Mouse (Mus musculus): ENCODE measurements around the gene 2510039O18Rik.

The 2510039O18Rik gene

DNA sequence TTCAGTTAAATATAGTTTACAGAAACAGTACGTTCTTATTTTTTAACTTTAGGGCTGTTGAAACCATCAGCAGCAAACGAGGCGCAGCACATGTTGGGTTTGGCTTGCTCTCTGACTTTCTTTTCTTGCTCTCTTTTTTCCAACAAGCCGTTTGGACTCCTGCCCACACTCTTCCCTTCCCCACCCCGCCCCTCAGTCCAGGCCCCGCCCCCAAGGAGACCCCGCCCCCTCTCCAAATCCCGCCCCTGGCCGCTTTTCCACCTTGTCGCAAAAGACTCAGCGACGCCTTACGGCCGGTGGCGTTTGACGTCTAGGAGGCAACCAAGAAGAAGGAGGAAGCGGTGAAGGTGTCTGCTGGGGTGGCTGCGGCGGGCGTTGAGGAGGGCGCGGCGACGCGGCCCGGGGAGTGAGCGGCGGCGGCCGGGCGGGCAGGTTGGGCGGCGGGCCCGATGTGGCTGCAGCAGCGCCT lies at the start of gene 2510039O18Rik:
2510039O18Rik (plus strand) TSS at position 320 of the 469 bp plus-strand sequence.
- peak; percentile 41; the same call in 1 of the 2 replicates for ATAC-seq (ENCODE audit: insufficient number of reproducible peaks, low FRiP score, low TSS enrichment)

DNA sequence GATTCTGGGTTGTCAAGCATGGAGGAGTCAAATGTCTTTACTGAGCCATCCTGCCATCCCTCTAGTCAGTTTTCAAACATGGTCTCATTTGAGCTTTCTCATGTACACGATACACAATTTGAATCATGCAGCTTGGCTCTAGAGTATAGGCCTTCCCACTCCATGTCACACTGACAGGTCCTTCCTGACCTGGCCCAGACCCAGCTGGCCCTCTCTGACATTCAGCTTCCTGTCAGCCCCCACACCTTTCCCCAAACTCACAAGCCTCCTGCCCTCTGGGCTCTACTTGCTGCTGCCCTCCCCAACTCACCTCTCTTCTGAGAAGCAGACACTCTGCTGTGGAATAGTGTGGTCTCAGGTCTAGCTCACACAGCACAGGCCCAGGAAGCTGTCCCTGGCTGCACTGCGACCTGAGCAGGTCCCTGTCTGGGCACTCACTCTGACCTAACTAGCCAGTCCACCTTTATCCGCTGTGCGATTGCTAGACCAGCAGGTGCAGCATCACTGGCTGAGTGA lies 44.8 kb upstream of the 2510039O18Rik start:
- ATAC-seq (ENCODE audit: insufficient number of reproducible peaks, low FRiP score, low TSS enrichment) = no peak

DNA sequence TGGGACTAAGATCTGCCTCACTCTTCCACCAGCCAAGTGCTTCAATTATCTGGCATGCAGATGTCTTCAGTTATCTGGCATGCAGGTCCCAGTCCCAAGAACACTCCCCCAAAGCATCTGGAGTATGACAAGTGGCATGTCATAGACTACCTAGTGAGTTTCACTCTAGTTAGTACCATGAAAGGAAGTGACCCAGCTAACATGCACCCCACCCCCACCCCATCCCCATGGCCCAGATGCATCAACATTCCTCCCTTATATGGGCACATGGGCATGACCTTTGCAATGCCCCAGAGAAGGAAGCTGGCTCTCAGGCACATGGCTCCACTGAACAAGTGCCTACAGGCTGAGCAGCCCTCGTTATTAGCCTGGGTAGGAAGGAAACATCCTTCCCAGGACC lies 44.3 kb upstream of the 2510039O18Rik start:
- no peak for ATAC-seq (ENCODE audit: insufficient number of reproducible peaks, low FRiP score, low TSS enrichment)

DNA sequence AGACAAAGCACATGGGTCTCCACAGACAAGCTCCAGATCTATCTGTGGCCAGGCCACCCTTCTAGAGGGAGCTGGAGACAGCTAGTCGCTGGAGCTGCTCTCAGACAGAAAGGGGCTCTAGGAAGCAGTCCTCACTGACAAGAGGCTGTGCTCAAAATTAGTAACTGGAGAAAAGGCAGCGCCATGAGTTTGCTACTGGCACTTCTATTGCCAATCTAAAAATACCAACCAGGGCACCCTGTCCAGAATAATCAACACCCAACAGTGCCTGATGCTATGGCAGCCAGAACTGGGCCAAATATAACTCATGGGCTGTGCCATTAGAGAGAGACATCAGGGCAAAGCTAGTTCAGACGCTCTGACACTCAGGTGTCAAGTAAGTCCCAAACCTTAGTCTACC lies 43.3 kb upstream of the 2510039O18Rik start:
- ATAC-seq (ENCODE audit: insufficient number of reproducible peaks, low FRiP score, low TSS enrichment) = 0 out of 2 replicates have a peak, but pooled peaks have one; percentile 61

DNA sequence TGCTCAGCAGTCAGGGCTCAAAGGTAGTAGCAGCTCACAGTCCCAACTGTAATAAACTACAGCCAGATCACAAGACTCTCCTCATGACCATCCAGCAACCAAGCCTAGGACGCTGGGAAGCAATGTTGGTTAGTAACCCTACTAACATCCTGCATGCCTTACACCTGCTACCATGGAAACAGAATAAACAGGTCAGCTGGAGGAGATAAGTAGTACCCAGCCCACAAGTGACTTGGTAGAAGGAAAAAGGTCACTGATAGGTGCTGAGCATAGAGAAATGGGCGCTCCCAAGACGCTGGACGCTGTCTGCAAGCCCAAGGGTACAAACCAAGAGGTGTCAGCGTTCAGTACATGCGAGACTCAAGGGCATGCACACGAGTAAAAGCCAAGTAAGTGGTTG lies 40.2 kb upstream of the 2510039O18Rik start:
- ATAC-seq (ENCODE audit: insufficient number of reproducible peaks, low FRiP score, low TSS enrichment) = no peak

DNA sequence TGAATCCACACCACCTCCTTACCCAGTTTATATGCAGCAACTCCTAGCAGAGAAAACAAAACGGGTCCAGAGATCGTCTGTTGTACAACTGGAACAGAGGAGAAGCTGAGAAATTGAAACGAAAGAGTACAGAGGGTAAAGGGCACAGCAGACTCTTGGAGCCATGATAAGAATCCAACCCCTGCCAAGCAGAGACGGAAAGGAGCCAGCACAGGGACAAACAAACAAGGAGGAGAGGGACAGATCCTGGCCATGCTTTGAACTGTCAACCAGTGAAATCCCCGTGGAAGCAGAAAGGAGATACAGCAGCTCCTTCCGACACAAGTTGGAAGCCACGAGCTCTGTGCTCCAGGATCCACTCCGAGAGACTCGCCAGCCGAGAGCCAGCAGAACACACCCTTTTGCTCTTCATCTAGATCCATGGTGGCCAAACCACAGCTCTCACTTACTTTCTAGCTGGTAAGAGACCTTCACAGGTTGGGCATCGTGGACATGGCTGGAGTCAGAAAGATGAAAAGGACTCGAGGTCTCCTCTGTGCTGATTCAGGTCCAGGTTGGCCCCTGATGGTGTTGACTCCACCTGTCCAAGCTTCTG lies 37.7 kb upstream of the 2510039O18Rik start:
- no peak for ATAC-seq (ENCODE audit: insufficient number of reproducible peaks, low FRiP score, low TSS enrichment)

DNA sequence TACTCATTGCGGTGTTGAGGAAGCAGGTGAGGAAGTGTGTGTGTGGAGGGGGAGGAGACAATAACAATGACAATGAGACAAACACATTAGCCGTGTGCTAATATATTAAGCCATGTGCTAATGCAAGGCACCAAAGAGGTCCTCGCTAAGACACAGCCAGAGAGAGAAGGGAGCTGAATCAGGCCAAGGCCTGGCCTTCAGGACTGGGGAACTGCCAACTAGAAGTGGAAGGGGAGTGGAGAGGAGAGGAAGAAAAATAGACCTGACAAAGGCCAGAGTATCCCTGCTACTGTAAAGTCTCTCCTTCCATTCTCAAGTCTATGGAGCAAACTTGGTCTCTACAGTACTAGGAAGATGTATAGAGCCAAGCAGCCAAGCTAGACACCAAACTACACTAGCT lies 37.1 kb upstream of the 2510039O18Rik start:
- no peak for ATAC-seq (ENCODE audit: insufficient number of reproducible peaks, low FRiP score, low TSS enrichment)

DNA sequence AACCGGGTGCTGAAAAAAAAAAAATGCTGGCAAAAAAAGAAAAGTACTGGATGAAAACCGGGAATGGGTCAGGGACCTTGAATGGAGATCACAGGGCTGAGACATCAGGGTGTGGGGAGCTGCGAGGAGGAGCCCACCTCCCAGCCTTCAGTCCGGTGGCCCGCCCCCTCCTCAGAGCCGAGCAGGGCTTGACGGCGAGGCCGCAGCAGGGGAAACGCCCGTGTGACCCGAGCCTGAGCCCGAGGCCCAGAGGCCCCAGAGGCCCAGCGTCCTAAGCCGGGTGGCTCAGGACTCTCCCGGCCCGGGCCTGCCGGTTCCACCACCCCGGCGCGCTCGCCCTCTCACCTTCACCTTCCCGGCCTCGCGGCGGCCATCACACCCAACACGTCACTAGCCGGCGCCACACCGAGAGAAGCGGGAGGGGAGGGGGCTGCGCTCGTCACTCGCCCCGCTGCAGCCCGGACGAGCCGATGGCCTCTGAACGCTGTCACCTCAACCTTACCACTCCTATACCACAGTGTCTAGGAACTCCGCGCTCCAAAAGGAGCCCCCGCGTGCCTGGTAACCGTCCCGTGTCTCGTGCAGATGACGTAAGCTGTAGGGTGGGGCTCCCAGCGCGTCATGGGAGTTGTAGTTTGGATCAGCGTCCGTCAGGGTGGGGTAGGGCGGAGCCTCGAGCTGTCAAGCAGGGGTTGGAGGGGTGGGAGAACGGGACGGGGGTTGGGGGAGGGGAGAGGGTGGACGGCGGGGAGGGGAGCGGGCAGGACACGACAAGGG lies 36.2 kb upstream of the 2510039O18Rik start, which contains the start of gene Mfn2:
Mfn2 (minus strand) TSS at position 392 of the 777 bp plus-strand sequence.
- peak; percentile 85 for ATAC-seq (ENCODE audit: insufficient number of reproducible peaks, low FRiP score, low TSS enrichment)

DNA sequence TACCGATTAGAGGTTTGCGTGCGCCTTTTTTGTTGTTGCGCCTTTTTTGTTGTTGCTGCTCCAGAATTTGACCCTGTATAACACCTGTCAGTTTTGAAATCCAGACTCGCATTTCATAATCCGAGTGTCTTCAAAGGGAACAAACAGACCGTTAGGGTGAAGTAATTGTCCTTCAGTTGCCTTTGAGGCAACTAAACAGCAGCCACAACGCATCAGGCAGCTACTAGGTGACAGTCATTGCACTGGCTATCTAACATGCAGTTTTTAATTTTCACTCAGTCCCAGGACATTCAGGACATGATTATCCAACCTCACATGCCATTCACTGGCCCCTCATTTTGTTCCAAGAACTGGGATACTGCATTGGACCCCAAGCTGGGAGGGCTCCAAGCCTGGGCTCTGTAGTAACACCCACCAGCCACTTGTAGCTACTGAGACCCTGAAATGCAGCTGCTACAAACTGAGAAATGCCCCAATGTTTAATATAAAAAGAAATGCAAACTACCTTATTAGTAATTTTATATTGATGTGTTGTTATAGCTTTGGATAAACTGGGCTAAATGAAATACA lies 35.5 kb upstream of the 2510039O18Rik start:
- no peak for ATAC-seq (ENCODE audit: insufficient number of reproducible peaks, low FRiP score, low TSS enrichment)

DNA sequence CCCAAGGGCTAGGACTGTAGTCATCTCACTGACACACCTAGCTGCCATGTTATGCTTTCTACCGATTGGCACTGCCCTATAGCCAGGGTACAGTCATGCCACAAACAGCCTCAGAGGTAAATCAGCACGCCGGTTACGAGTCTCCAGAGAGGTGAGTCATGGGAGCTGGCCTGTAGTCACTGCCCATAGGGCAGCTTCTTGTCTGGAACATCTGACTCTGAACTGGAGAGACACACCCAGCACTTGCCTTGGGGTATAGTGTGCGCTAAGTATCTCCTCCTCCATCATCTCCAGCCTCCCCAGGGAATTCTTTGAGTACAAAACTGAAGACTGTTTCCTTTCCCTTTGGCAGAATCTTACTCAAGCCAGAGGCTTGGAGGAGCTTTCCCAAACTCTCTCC lies 34.5 kb upstream of the 2510039O18Rik start:
- no peak for ATAC-seq (ENCODE audit: insufficient number of reproducible peaks, low FRiP score, low TSS enrichment)

DNA sequence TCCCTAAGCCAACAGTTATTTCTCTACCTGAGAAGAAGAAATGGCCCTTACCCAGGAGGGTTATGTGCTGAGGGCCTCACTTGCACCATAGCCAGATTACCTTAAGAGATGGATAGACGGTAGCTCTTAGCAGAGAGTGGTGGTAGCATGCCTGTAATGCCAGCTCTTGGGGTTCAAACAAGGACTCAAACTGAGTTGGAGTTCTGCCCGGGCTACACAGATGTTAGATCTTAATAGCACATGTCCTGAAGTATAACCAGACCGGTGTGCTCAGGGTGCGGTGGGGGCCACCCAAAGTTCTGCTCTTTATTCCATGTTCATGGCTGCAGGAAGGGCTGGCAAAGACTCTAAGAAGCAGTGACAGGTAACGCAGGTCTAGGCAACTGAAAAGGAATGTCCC lies 31.2 kb upstream of the 2510039O18Rik start:
- no peak for ATAC-seq (ENCODE audit: insufficient number of reproducible peaks, low FRiP score, low TSS enrichment)

DNA sequence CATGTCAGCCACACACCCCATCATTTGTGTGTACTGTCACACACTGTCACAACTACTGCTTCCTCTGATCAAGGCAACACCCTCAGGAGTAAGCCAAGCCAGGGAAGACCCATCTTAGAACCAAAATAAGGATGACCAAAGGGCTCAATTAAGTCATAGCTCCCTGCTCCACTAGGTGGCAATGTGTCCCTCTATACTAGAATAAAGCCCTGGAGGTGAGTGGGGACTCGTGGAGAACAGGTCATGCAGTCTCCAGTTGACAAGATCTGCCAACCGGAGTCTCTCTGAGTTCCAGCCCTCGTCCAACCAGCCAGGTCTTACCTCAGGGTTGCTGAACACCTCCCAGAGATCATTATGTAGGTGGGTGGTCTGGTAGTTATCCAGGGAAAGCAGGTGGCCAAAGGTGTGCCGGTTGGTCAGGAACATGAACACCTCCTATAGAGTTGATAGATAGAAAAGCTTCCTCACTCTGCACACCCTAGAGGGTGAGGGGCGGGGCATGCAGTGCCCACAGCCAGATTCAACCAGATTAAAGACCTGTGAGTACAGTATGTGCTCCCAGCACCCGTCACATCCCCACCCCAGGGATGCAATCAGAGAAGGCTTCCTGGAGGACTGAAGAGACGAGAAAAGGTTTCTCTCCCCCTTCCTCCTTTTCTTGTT lies 22.1 kb upstream of the 2510039O18Rik start:
- no peak for ATAC-seq (ENCODE audit: insufficient number of reproducible peaks, low FRiP score, low TSS enrichment)

DNA sequence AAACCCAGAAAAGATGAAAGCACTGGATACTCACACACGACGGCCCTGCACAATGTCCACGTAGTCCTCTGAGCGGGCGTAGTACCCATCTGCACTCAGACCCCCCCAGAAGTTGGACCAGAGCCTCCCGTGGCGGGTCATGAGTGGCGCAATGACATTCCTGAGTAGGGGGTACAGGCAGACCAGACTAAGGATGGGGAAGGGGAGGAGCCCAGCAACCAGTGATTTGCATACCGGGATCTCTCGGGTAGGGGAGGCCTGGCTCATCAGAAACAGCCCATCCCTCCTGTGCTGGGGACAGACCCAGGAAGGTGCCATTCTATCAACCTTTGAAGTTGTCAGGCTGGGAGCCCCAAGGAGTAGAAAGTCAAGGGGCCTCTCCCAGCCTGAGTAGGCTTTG lies 19.7 kb upstream of the 2510039O18Rik start:
- ATAC-seq (ENCODE audit: insufficient number of reproducible peaks, low FRiP score, low TSS enrichment) = no peak

DNA sequence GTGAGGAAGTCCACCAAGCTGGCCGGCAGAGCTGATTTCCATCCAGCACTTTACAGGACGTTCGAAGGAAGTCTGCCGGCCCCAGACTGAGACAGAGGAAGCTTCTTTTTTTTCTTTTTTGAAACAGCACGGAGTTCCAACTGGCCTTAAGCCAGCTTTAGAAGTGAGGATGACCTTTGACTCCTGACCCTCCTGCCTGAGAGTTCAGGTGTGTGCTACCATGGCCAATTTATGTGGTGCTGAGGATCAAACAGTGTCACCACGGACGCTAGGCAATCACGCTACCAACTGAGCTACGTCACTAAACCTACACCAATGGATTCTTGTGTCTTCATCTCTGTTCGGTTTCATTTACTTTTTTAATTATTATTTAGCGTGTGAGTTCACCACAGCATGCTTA lies 18.4 kb upstream of the 2510039O18Rik start:
- no peak for ATAC-seq (ENCODE audit: insufficient number of reproducible peaks, low FRiP score, low TSS enrichment)

DNA sequence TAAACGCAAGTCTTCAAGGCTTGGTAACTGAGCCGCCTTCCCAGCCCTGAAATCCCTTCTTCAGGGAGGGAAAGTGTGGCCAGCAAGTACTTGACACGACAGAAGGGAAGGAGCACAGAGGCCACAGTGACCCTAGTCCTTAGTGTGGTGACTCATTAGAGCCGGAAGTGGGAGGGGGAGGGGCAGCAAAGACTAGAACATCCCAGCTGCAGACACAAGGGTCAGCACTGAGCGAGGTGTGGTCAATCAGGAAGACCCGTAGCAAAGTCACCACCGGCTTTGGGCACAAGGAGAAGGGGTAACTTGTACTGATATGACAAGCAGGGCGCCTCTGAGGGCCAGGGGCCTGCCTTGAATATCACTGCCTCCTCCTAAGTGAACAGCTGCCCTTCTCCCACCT lies 13.0 kb upstream of the 2510039O18Rik start:
- ATAC-seq (ENCODE audit: insufficient number of reproducible peaks, low FRiP score, low TSS enrichment) = no peak

DNA sequence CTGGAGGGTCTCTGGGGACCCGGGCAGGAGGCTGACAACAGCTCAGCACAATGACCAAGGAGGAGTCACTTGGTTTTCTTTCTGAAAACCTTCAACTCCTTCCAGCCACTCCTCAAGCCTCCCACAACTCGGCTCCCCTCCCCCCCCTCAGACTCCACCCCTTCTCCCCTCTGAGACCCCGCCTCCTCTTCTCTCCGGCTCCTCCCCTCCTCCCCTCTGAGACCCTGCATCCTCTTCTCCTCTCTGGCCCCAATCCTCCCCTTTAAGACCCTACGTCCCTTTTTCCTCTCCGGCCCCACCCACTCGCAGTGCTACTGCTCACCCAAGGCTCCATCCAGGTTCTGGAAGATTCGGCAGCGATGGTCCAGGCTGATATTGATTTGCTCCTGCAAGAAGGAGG lies 12.6 kb upstream of the 2510039O18Rik start:
- ATAC-seq (ENCODE audit: insufficient number of reproducible peaks, low FRiP score, low TSS enrichment) = no peak

DNA sequence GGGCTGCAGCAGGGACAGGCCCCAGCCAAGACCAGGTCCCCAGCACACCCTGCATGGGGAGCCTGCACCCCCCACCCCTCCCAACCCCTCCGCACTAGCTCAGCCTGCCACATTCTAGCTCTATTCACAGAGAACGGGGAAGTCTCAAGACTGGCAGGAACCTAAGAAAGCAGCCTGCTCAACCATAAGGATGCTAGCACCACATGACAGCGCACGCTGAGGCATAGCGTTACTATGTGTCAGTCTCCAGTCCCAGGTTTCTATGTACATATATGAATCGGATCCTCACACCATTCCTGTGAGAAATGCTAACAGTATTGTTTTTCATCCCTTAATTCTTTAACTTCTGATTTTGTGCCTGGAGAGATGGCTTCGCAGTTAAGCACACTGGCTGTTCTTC lies 12.2 kb upstream of the 2510039O18Rik start:
- no peak for ATAC-seq (ENCODE audit: insufficient number of reproducible peaks, low FRiP score, low TSS enrichment)

DNA sequence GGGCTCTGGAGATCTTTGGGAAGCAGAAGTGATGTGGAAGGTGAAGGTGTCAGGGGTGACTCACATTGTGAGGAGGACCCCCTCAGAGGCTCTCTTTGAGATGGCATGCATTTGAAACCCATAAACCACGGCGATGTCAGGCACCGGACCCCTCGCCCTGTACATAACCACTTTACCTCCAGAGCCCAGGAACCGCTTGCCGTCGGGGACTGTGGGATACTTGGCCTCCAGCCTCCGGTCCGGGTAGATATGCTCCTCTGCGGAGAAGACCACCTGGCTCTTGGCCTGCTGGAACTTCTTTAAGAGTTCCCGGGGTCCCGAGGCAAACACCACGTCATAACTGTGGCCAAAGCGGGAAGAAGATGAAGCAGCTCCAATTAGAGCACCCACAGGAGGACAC lies 9.7 kb upstream of the 2510039O18Rik start:
- ATAC-seq (ENCODE audit: insufficient number of reproducible peaks, low FRiP score, low TSS enrichment) = no peak

DNA sequence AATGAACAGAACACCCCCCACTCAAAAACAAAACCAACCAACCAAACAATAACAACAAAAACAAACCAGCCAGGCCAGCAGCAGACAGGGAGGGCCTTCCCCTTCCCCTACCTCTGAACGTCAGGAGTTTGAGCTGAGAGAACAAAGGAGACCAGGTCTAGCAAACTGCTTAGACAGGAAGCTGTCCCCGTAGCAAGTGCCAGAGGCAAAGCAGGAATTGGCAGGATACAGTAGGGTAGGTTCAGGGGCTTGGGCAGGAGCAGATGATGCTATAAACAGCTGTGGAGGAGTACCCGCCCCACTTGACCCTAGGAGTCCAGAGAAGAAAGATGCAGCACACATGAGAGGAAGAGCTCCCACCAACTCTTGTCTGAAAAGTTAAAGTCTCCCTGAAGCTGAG lies 6.6 kb upstream of the 2510039O18Rik start:
- no peak for ATAC-seq (ENCODE audit: insufficient number of reproducible peaks, low FRiP score, low TSS enrichment)

DNA sequence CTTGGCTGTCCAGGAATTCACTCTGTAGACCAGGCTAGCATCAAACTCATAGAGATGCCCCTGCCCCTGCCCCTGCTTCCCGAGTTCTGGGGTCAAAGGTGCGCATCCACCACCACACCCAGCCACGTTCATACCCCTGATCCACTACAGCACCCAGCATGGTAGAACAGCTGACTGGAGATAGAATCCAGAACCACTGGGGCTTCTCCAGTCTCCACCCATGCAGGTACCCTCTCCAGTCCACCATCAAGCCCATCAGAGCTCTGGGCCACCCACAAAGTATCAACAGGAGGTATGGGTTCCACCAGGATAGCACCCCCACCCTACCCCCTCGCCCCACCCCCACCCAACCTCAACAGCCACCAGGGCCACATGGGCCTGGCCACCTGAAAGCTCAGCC lies 6.1 kb upstream of the 2510039O18Rik start:
- no peak for ATAC-seq (ENCODE audit: insufficient number of reproducible peaks, low FRiP score, low TSS enrichment)

DNA sequence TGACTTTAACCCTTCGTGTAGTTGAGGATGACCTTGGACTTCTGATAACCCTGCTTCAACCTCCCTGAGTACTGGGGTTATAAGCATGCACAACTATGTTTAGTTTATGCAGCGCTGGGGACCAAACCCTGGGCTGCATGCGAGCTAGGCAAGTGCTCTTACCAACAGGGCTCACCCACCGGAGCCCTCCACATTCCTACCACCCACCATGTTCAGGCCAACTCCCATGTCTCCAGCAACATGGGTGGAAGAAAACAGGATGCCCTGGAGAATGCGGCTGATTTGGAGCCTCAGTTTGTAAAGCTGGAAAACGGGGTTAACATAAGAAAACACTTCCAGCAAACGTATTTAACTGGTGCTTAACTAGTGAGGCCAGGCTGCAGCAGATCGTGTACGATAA lies 4.8 kb upstream of the 2510039O18Rik start:
- ATAC-seq (ENCODE audit: insufficient number of reproducible peaks, low FRiP score, low TSS enrichment) = no peak

Data from cerebellum, adult (tissue).